Mouse (Mus musculus): ENCODE results near the gene Mfsd11.

DNA sequence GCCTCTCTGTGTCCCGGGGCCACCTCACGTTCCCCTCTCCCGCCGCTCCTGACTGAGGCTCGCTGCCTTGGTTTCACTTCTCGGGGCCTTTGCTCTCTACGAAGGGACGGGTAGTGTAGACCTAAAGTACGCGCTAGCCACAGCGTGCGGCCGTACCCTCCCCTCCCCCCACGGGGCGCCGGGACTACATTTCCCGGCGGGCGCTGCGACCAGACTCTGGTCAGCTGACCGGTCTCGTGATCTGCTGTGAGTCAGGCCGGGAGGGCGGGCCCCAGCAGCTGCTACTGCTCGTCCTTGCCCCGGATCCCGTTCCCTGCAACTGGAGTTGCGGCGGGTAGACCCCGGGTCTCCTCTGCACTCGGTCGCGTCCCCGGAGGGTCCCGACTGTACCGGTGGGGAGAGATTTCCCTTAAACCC, 1.3 kb downstream of the Mfsd11 start:
- peak; percentile 86 for TF ChIP-seq POLR2A (IDR thresholded peaks at IDR 0.05; ENCODE audit: insufficient read depth, low read depth, low read length)
- TF ChIP-seq CTCF (IDR thresholded peaks at IDR 0.05; ENCODE audit: insufficient read depth, low read depth, low read length): no peak

Measured in olfactory bulb, adult 2 months (tissue).